Mouse (Mus musculus) layer of hippocampus, adult 9-11 months (tissue): Measurements from ENCODE around the gene Swap70.

ENCODE experiments used
- DNase-seq: peaks from one replicate; pipeline ENCODE4 v3.0.0; 2022

Gene Swap70

GRCm38 (mm10) chr7:110277734-110278245, 56.3 kb downstream of the Swap70 start:
- no peak for DNase-seq

GRCm38 (mm10) chr7:110279183-110279582, 57.7 kb downstream of the Swap70 start:
- DNase-seq: no peak

- DNase-seq: no peak
Observed at GRCm38 (mm10) chr7:110281435-110282256, 60.1 kb downstream of the Swap70 start.

- DNase-seq: no peak
Observed at GRCm38 (mm10) chr7:110282797-110283196, 61.3 kb downstream of the Swap70 start.

- no peak for DNase-seq
Observed at GRCm38 (mm10) chr7:110283484-110284275, 62.2 kb downstream of the Swap70 start.

GRCm38 (mm10) chr7:110285076-110285848, 63.8 kb downstream of the Swap70 start:
- DNase-seq: no peak

GRCm38 (mm10) chr7:110285849-110286151, 64.3 kb downstream of the Swap70 start:
- DNase-seq: no peak

- no peak for DNase-seq
Observed at GRCm38 (mm10) chr7:110286198-110286732, 64.8 kb downstream of the Swap70 start.

- DNase-seq: peak; percentile 67
Observed at GRCm38 (mm10) chr7:110286838-110287475, 65.4 kb downstream of the Swap70 start.

GRCm38 (mm10) chr7:110287476-110288071, 66.1 kb downstream of the Swap70 start:
- no peak for DNase-seq

- DNase-seq: peak; percentile 26
Observed at GRCm38 (mm10) chr7:110288191-110288604, 66.7 kb downstream of the Swap70 start.

GRCm38 (mm10) chr7:110288731-110289191, 67.2 kb downstream of the Swap70 start:
- DNase-seq: no peak

- no peak for DNase-seq
Observed at GRCm38 (mm10) chr7:110289647-110290046, 68.1 kb downstream of the Swap70 start.

GRCm38 (mm10) chr7:110296889-110297603, 75.5 kb downstream of the Swap70 start:
- DNase-seq: no peak

- no peak for DNase-seq
Observed at GRCm38 (mm10) chr7:110297611-110298010, 76.1 kb downstream of the Swap70 start.

GRCm38 (mm10) chr7:110298090-110298489, 76.6 kb downstream of the Swap70 start:
- no peak for DNase-seq

GRCm38 (mm10) chr7:110298739-110299410, 77.4 kb downstream of the Swap70 start:
- no peak for DNase-seq

- DNase-seq: no peak
Observed at GRCm38 (mm10) chr7:110302886-110303285, 81.4 kb downstream of the Swap70 start.

GRCm38 (mm10) chr7:110305486-110305885, 84.0 kb downstream of the Swap70 start:
- no peak for DNase-seq

- DNase-seq: no peak
Observed at GRCm38 (mm10) chr7:110306281-110306680, 84.8 kb downstream of the Swap70 start.
